Comparison of ENCODE assay signal across 21 mouse cellular contexts in the genomic region with DNA sequence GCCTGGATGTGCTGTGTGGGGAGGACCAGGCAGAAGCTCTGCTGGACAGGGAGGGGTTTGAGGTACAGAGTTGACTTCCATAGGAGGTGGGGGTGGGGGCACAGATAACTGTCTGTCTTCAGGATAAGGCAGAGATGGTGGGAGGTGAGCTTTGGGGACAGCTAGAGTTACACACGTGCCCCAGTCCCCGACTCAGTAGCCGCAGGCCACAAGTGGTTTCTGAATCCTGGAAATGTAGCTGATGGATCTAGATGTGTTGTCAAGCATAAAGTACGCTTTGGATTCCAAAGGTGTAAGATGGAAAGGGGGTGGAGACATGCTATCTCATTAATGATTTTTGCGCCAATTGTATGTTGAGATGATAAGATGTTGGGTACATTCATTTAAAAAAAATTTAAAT.
"Had no signal": no experiment of that assay in that cellular context is flagged by ENCODE, and none has a peak within 500 bp of the region (broad histone marks: within the 10 kb centered on the region; RNA-seq: fewer than 3 reads in every experiment).

No protein-coding gene starts in this region.

- ATAC-seq: forebrain, embryonic 13.5 days; forebrain, embryonic 14.5 days; forebrain, embryonic 15.5 days; forebrain, embryonic 16.5 days; forebrain, postnatal 0 days had no signal

- H3K27me3 ChIP-seq: embryonic facial prominence, embryonic 12.5 days; embryonic facial prominence, embryonic 15.5 days had no signal

- DNase-seq: cerebellum, adult 9-10 months; cerebellum, adult 9-11 months; cerebellum, postnatal 10 days; cerebellum, postnatal 14 days; cerebellum, postnatal 25 days; cerebellum, postnatal 36 days; embryo, embryonic 11 days; forebrain, postnatal 0 days; gastrocnemius, adult 2 months; gastrocnemius, postnatal 10 days; gastrocnemius, postnatal 14 days; gastrocnemius, postnatal 25 days; gastrocnemius, postnatal 36 days; heart, adult 18-20 months; heart, adult 2 months had no signal
